Mouse (Mus musculus) G1E (cell line): ENCODE measurements around the gene Ppp2r5e. TPM values are rescaled to one million over a fixed set of nuclear protein-coding genes. Genes with fewer than 3 reads are reported as not detected.

ENCODE experiments used
- ATAC-seq: 2 replicates; pipeline ENCODE4 v1.8.0; 2016; ENCODE audit warnings: mild to moderate bottlenecking; ENCODE audit not compliant: insufficient number of reproducible peaks, poor library complexity, low FRiP score, severe bottlenecking; ENCODE audit errors: extremely low read depth
- DNase-seq: peaks from one replicate; pipeline ENCODE4 v3.0.0; 2012; ENCODE audit warnings: low spot score
- H3K27me3 ChIP-seq: 2 replicates; pipeline ENCODE4 v1.6.1; 2012; ENCODE audit warnings: mild to moderate bottlenecking, low read length, inconsistent platforms; ENCODE audit not compliant: insufficient read depth
- H3K36me3 ChIP-seq: replicated peaks from 2 replicates; pipeline ENCODE3; 2012; ENCODE audit warnings: mild to moderate bottlenecking, inconsistent platforms
- H3K4me1 ChIP-seq: 2 replicates; pipeline ENCODE4 v1.6.1; 2012; ENCODE audit warnings: low read depth, low read length, inconsistent platforms, mixed read lengths; ENCODE audit not compliant: insufficient read depth
- H3K4me3 ChIP-seq: 2 replicates; pipeline ENCODE4 v1.5.1; 2012; ENCODE audit warnings: low read depth, mild to moderate bottlenecking, inconsistent platforms, low read length, moderate library complexity, mixed read lengths
- H3K9me3 ChIP-seq: replicated peaks from 2 replicates; pipeline ENCODE4 v1.6.1; 2012; ENCODE audit warnings: inconsistent platforms
- CTCF ChIP-seq: IDR thresholded peaks from 2 replicates; pipeline ENCODE4 v1.5.1; 2012; ENCODE audit warnings: low read depth, low read length, inconsistent platforms, mixed read lengths
- GATA1 ChIP-seq: IDR thresholded peaks from 2 replicates; pipeline ENCODE4 v1.6.1; 2012; ENCODE audit warnings: borderline replicate concordance, low read length, inconsistent platforms, mixed read lengths
- GATA2 ChIP-seq: IDR thresholded peaks from 2 replicates; pipeline ENCODE4 v1.6.1; 2012; ENCODE audit warnings: low read depth, low read length, inconsistent platforms, borderline replicate concordance
- POLR2AphosphoS5 ChIP-seq: IDR thresholded peaks from 2 replicates; pipeline ENCODE4 v1.6.1; 2012; ENCODE audit warnings: low read depth, low read length, inconsistent platforms; ENCODE audit not compliant: insufficient replicate concordance
- TAL1 ChIP-seq: conservative IDR thresholded peaks from 2 replicates; pipeline ENCODE4 v1.6.1; 2012; ENCODE audit warnings: low read depth, low read length, inconsistent platforms, mixed read lengths
- polyA plus RNA-seq: library from polyadenylated mRNA; stranded (reverse); fragments of >175 nt; gene quantifications from 2 replicates; pipeline ENCODE4 v1.2.3, GENCODE M21; 2012
- total RNA-seq, 2 experiments: library from RNA; stranded (forward) in 1 of 2; stranded (reverse) in 1 of 2; fragments of 200-1000 nt in 1 of 2; fragments of >200 nt in 1 of 2; fragmentation: Nextera tagmentation in 1 of 2; gene quantifications; 2 replicates each; pipeline ENCODE4 v1.2.3; 2014 to 2017

The Ppp2r5e gene
- total and polyA plus RNA-seq, 3 experiments: 20.4 to 74.6 (median 69.2) TPM

DNA sequence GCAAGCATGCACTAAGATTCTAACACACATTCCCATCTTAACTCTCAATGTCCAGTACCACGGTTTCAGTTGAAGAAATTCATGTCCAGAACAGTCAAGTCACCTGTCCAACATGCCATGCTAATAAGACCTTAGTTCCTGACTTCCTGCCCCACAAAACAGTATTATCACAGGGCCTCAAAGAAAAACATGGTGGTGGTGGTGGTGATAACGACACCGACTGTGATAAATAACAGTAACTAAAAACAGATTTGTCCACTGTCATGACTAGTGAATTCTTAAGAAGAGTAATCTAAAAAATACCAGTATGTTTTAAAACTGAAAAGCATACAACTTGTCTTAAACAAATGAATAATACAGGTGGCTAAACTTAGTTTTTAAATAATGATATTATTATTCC lies 71.8 kb downstream of the Ppp2r5e start:
- no peak for DNase-seq
- no peaks in the 10 kb centered on the region for H3K27me3 ChIP-seq

GRCm38 (mm10) chr12:75522931-75523330 lies 73.1 kb downstream of the Ppp2r5e start:
- Histone ChIP-seq H3K27me3 (no peaks in the 10 kb centered on the region), H3K9me3 (no peaks in the 10 kb centered on the region), H3K4me3 (no peak overlapping the region), H3K4me1 (peaks cover 30% of the 10 kb centered on the region), H3K36me3 (peaks cover 14% of the 10 kb centered on the region)
- no peak for DNase-seq
- TF ChIP-seq TAL1: no peak
- no peak for TF ChIP-seq POLR2AphosphoS5
- TF ChIP-seq CTCF: no peak
- no peak for TF ChIP-seq GATA1
- no peak for TF ChIP-seq GATA2
- no peak for ATAC-seq

More for the DNA sequence above, 71.8 kb downstream of the Ppp2r5e start:
- peaks cover 12% of the 10 kb centered on the region for H3K36me3 ChIP-seq
- H3K4me3 ChIP-seq: no peak overlapping the region
- no peak for ATAC-seq
- no peak for TF ChIP-seq CTCF
- no peak for TF ChIP-seq GATA1
- TF ChIP-seq POLR2AphosphoS5: no peak
- no peak for TF ChIP-seq GATA2
- no peak for TF ChIP-seq TAL1
- H3K4me1 ChIP-seq: peaks cover 28% of the 10 kb centered on the region
- H3K9me3 ChIP-seq: no peaks in the 10 kb centered on the region

DNA sequence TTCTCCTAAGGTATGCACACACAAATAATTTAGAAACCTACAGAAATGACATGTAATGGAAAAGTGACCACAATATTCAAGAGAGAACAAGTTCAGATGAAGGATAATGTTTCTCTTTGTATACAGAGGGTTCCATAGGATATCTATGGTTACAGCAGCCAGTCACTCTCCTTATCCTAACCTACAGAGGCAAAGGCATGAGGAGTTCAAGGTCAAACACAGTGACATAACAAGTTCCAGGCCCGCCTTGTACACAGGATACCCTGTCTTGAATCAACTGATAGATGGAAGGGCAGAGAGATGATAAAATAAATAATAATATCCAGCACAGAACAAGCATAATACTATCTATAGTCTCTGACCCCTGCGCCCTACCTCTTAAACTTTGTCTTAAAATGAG lies 73.7 kb downstream of the Ppp2r5e start:
- Histone ChIP-seq H3K4me1 (peaks cover 28% of the 10 kb centered on the region), H3K27me3 (no peaks in the 10 kb centered on the region), H3K36me3 (peaks cover 14% of the 10 kb centered on the region), H3K4me3 (no peak overlapping the region), H3K9me3 (no peaks in the 10 kb centered on the region)
- no peak for ATAC-seq
- no peak for DNase-seq
- TF ChIP-seq CTCF: no peak
- no peak for TF ChIP-seq GATA1
- TF ChIP-seq GATA2: no peak
- no peak for TF ChIP-seq POLR2AphosphoS5
- no peak for TF ChIP-seq TAL1

- DNase-seq: no peak
- H3K4me1 ChIP-seq: peaks cover 34% of the 10 kb centered on the region
- no peak for ATAC-seq
- H3K36me3 ChIP-seq: peaks cover 15% of the 10 kb centered on the region
- H3K9me3 ChIP-seq: no peaks in the 10 kb centered on the region
- TF ChIP-seq POLR2AphosphoS5: no peak
- H3K4me3 ChIP-seq: no peak overlapping the region
- H3K27me3 ChIP-seq: no peaks in the 10 kb centered on the region
Measured at GRCm38 (mm10) chr12:75520395-75520794, 75.7 kb downstream of the Ppp2r5e start.

DNA sequence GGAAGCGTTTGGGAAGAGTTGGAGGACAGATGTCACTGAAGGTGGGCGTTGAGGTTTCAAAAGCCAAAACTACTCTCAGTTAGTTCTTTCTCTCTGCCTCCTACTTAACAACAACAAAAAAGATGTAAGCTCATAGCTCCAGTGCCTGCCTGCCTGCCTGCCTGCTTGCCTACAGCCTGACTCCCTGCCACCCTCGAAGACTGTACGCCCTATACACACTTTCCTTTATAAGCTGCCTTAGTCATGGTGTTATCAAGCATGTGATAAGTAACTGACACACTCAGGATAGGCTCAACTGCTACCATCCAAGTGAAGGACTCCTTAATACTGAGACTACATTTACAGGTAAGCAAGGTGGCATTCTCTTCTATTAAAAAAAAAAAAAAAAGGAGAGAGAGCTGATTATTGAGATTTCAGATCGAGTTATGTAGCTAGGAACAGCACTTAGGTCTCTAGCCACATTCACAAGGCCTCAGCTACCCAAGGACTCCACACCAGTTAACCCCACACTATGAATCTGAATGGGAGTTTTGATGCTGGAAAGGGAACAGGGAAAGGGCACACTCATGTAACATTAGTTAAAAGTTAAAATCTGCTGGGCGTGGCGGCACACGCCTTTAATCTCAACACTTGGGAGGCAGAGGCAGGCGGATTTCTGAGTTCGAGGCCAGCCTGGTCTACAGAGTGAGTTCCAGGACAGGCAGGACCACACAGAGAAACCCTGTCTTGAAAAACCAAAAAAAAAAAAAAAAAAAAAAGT lies 76.7 kb downstream of the Ppp2r5e start:
- Histone ChIP-seq H3K9me3 (no peaks in the 10 kb centered on the region), H3K4me1 (peaks cover 37% of the 10 kb centered on the region), H3K36me3 (peaks cover 26% of the 10 kb centered on the region), H3K4me3 (no peak overlapping the region), H3K27me3 (no peaks in the 10 kb centered on the region)
- no peak for ATAC-seq
- TF ChIP-seq TAL1: no peak
- no peak for TF ChIP-seq CTCF
- TF ChIP-seq POLR2AphosphoS5: no peak
- no peak for TF ChIP-seq GATA2
- no peak for TF ChIP-seq GATA1
- no peak for DNase-seq

GRCm38 (mm10) chr12:75515301-75515906 lies 80.6 kb downstream of the Ppp2r5e start:
- DNase-seq (no peak), ATAC-seq (no peak)
- Histone ChIP-seq H3K9me3 (no peaks in the 10 kb centered on the region), H3K27me3 (no peaks in the 10 kb centered on the region), H3K4me3 (no peak overlapping the region; the same call in 1 of the 2 replicates), H3K36me3 (peaks cover 39% of the 10 kb centered on the region), H3K4me1 (peaks cover 38% of the 10 kb centered on the region)
- TF ChIP-seq CTCF: no peak
- TF ChIP-seq GATA1: no peak

DNA sequence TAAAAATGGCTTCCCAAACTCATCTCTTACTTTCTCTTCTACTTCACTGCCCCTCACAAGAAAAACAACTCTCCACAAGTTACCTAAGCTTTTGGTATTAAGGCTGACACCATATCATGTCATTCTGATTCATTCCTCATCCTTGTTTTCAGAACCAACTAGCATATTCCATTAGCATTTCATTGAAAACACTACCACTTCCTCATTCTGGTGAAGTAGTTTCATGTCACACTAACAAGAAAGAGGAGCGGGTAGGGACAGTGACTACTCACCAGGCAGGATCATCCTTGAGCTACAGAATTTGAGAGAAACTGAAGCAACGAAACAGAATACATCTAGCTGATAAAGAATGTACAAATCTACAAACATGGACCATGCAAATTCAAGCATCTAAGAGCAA lies 84.5 kb downstream of the Ppp2r5e start:
- Histone ChIP-seq H3K9me3 (no peaks in the 10 kb centered on the region), H3K27me3 (no peaks in the 10 kb centered on the region), H3K4me3 (peak overlapping the region; percentile 2; the same call in 1 of the 2 replicates), H3K36me3 (peaks cover 49% of the 10 kb centered on the region), H3K4me1 (peaks cover 35% of the 10 kb centered on the region)
- TF ChIP-seq GATA2 (no peak), TAL1 (no peak), POLR2AphosphoS5 (no peak), GATA1 (no peak), CTCF (no peak)
- DNase-seq: peak; percentile 47
- ATAC-seq: peak; percentile 50
